Mouse (Mus musculus) G1E (cell line): ENCODE measurements around the gene Nat8f3.
"Not testable (repeated sequence)": the region's sequence is repeated elsewhere in the genome, so short reads cannot be mapped to it uniquely, and the experiment has no call there.

Experiments
- CTCF ChIP-seq: IDR thresholded peaks from 2 replicates; pipeline ENCODE4 v1.5.1; 2012; ENCODE audit warnings: low read depth, low read length, inconsistent platforms, mixed read lengths
- GATA1 ChIP-seq: IDR thresholded peaks from 2 replicates; pipeline ENCODE4 v1.6.1; 2012; ENCODE audit warnings: borderline replicate concordance, low read length, inconsistent platforms, mixed read lengths
- GATA2 ChIP-seq: IDR thresholded peaks from 2 replicates; pipeline ENCODE4 v1.6.1; 2012; ENCODE audit warnings: low read depth, low read length, inconsistent platforms, borderline replicate concordance
- POLR2AphosphoS5 ChIP-seq: IDR thresholded peaks from 2 replicates; pipeline ENCODE4 v1.6.1; 2012; ENCODE audit warnings: low read depth, low read length, inconsistent platforms; ENCODE audit not compliant: insufficient replicate concordance
- TAL1 ChIP-seq: conservative IDR thresholded peaks from 2 replicates; pipeline ENCODE4 v1.6.1; 2012; ENCODE audit warnings: low read depth, low read length, inconsistent platforms, mixed read lengths

DNA sequence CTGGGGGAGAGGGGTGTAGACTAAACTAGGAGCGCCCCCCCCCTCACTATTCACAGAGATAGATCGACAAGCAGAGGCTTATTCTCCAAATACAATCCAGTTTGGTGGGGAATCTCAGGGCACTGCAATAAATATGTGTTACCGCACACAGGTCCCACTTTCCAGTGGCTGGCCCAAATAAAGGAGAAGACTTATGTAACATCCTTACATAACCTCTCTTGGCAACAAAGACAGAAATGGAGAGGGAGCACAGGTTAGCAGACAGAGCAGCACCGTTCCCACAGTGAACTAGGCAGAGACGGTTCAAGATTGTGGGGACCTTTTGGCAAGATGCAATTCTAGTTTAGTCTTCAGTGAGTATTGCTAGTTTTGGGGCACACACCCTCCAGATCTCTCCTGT lies 56.3 kb downstream of the Nat8f3 start:
- not testable (repeated sequence) for TF ChIP-seq CTCF, GATA2, POLR2AphosphoS5, GATA1, TAL1
